Mouse (Mus musculus) MEL (cell line): ENCODE measurements around the gene Cdc42.

Source experiments
- BHLHE40 ChIP-seq: IDR thresholded peaks from 2 replicates; pipeline ENCODE4 v1.6.1; 2012; ENCODE audit warnings: low read depth, mild to moderate bottlenecking, inconsistent platforms, low read length, improper control_type of control experiment, borderline replicate concordance
- ELF1 ChIP-seq: IDR thresholded peaks from 2 replicates; pipeline ENCODE4 v1.6.1; 2014; ENCODE audit warnings: low read depth, mild to moderate bottlenecking, inconsistent platforms, low read length, improper control_type of control experiment, moderate library complexity
- GABPA ChIP-seq: IDR thresholded peaks from 2 replicates; pipeline ENCODE4 v1.6.1; 2012; ENCODE audit warnings: low read depth, mild to moderate bottlenecking, inconsistent platforms, low read length, improper control_type of control experiment, moderate library complexity
- ZC3H11A ChIP-seq: IDR thresholded peaks from 2 replicates; pipeline ENCODE4 v1.6.1; 2012; ENCODE audit warnings: low read depth, mild to moderate bottlenecking, inconsistent platforms, low read length, improper control_type of control experiment
- ZNF384 ChIP-seq: IDR thresholded peaks from 2 replicates; pipeline ENCODE4 v1.6.1; 2012; ENCODE audit warnings: low read depth, mild to moderate bottlenecking, inconsistent platforms, low read length, improper control_type of control experiment

DNA sequence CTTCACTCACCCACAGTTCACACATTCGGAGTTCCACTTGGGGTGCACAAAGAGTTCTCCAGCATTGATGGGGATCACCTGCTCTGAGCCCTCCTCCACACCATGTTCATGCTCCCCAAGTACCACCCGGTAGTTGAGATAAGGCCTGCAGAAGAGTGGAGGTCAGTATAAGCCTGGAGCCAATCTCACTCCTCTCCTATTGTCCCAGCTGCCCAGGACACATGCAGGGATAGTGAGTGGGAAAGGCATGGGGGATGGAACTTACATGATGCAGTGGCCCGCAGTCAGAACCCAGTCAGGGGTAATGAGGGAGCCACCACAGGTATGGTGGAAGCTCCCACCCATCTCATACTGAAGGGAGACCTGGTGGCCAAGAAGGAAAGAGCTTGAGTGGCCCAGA, 48.1 kb upstream of the Cdc42 start:
- no peak for TF ChIP-seq ZC3H11A
- no peak for TF ChIP-seq ZNF384
- TF ChIP-seq ELF1: no peak
- no peak for TF ChIP-seq BHLHE40
- no peak for TF ChIP-seq GABPA
